Mouse (Mus musculus) ovary, adult 18-20 months (tissue): Measurements from ENCODE around the gene Olfr1315-ps1.

Experiments used
- DNase-seq: peaks from one replicate; pipeline ENCODE4 v3.0.0; 2022; ENCODE audit warnings: low spot score, mixed read lengths

Gene Olfr1315-ps1

GRCm38 (mm10) chr2:112115340-112115739 lies at the start of gene Olfr1315-ps1:
Gene Olfr1315-ps1, minus strand, starts transcription at chr2:112115440.
- DNase-seq, result no peak

GRCm38 (mm10) chr2:112153898-112154297 lies 38.7 kb upstream of the Olfr1315-ps1 start, which contains the start of gene Olfr1318:
Gene Olfr1318, plus strand, starts transcription at chr2:112154198.
- DNase-seq, result no peak

- no peak for DNase-seq
These were observed 24.8 kb upstream of the Olfr1315-ps1 start, which contains the start of gene Olfr1317 for GRCm38 (mm10) chr2:112140029-112140428. Gene Olfr1317, plus strand, starts transcription at chr2:112140329.

- no peak for DNase-seq
These were observed 19.6 kb upstream of the Olfr1315-ps1 start, which contains the start of gene Olfr1316 for GRCm38 (mm10) chr2:112134877-112135276. Gene Olfr1316, minus strand, starts transcription at chr2:112134977.

GRCm38 (mm10) chr2:112096681-112097080 lies 18.6 kb downstream of the Olfr1315-ps1 start, which contains the start of gene Olfr1314:
Gene Olfr1314, minus strand, starts transcription at chr2:112096781.
- DNase-seq, result no peak

DNA sequence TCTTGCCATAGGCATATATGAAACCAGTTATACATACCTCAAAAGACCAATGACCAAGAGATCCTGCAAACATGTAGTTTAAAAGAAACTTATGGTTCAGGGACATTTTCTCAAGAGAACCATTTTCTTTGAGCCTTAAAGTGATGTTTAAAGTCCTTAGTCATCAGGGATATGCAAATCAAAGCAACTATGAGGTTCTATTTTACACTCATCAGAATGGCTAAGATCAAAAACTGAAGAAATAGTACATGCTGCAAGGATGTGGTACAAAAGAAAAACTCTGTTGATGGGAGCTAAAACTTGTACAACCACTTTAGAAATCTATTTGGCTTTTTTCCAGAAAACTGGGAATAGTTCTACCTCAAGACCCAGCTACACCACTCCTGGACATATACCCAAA lies 37.5 kb downstream of the Olfr1315-ps1 start, which contains the start of gene Olfr1313:
Olfr1313 (minus strand) TSS at position 101 of the 400 bp plus-strand sequence.
- no peak for DNase-seq
